Mouse (Mus musculus): ENCODE data around the gene Snd1.

Gene Snd1

GRCm38 (mm10) chr6:28633656-28634055 is 158.7 kb downstream of the Snd1 start:
- in situ Hi-C loops (cut with MboI, MseI) = no loop called here

GRCm38 (mm10) chr6:28635092-28635491 is 160.2 kb downstream of the Snd1 start:
- in situ Hi-C loops (cut with MboI, MseI) = no loop called here

- in situ Hi-C loops (cut with MboI, MseI) = no loop called here
These were observed 160.8 kb downstream of the Snd1 start for GRCm38 (mm10) chr6:28635531-28636348.

GRCm38 (mm10) chr6:28640088-28640487 is 165.1 kb downstream of the Snd1 start:
- in situ Hi-C loops (cut with MboI, MseI) = no loop called here

- in situ Hi-C loops (cut with MboI, MseI) = no loop called here
These were observed 168.0 kb downstream of the Snd1 start for GRCm38 (mm10) chr6:28642909-28643308.

GRCm38 (mm10) chr6:28645231-28645630 is 170.3 kb downstream of the Snd1 start:
- in situ Hi-C loops (cut with MboI, MseI) = no loop called here

GRCm38 (mm10) chr6:28656511-28656910 is 181.6 kb downstream of the Snd1 start:
- in situ Hi-C loops (cut with MboI, MseI) = no loop called here

- in situ Hi-C loops (cut with MboI, MseI) = no loop called here
These were observed 188.1 kb downstream of the Snd1 start for GRCm38 (mm10) chr6:28663004-28663403.

- in situ Hi-C loops (cut with MboI, MseI) = no loop called here
These were observed 188.7 kb downstream of the Snd1 start for GRCm38 (mm10) chr6:28663670-28664069.

- in situ Hi-C loops (cut with MboI, MseI) = no loop called here
These were observed 189.8 kb downstream of the Snd1 start for GRCm38 (mm10) chr6:28664716-28665115.

GRCm38 (mm10) chr6:28667586-28667985 is 192.6 kb downstream of the Snd1 start:
- in situ Hi-C loops (cut with MboI, MseI) = no loop called here

GRCm38 (mm10) chr6:28669251-28669650 is 194.3 kb downstream of the Snd1 start:
- in situ Hi-C loops (cut with MboI, MseI) = no loop called here

GRCm38 (mm10) chr6:28672388-28672787 is 197.4 kb downstream of the Snd1 start:
- in situ Hi-C loops (cut with MboI, MseI) = no loop called here

- in situ Hi-C loops (cut with MboI, MseI) = no loop called here
These were observed 199.7 kb downstream of the Snd1 start for GRCm38 (mm10) chr6:28674686-28675085.

- in situ Hi-C loops (cut with MboI, MseI) = no loop called here
These were observed 204.0 kb downstream of the Snd1 start for GRCm38 (mm10) chr6:28678896-28679295.

- in situ Hi-C loops (cut with MboI, MseI) = no loop called here
These were observed 205.6 kb downstream of the Snd1 start for GRCm38 (mm10) chr6:28680537-28680936.

- in situ Hi-C loops (cut with MboI, MseI) = no loop called here
These were observed 206.8 kb downstream of the Snd1 start for GRCm38 (mm10) chr6:28681521-28682457.

- in situ Hi-C loops (cut with MboI, MseI) = no loop called here
These were observed 210.1 kb downstream of the Snd1 start for GRCm38 (mm10) chr6:28685052-28685451.

GRCm38 (mm10) chr6:28685745-28686144 is 210.8 kb downstream of the Snd1 start:
- in situ Hi-C loops (cut with MboI, MseI) = no loop called here

GRCm38 (mm10) chr6:28687776-28688175 is 212.8 kb downstream of the Snd1 start:
- in situ Hi-C loops (cut with MboI, MseI) = no loop called here

- in situ Hi-C loops (cut with MboI, MseI) = no loop called here
These were observed 217.7 kb downstream of the Snd1 start for GRCm38 (mm10) chr6:28692659-28693058.

- in situ Hi-C loops (cut with MboI, MseI) = no loop called here
These were observed 222.3 kb downstream of the Snd1 start for GRCm38 (mm10) chr6:28697214-28697613.

- in situ Hi-C loops (cut with MboI, MseI) = no loop called here
These were observed 229.7 kb downstream of the Snd1 start for GRCm38 (mm10) chr6:28704612-28705011.

Data from T-helper 1 cell (primary cell).